Mouse (Mus musculus) embryo, embryonic 9.5 days (tissue): ENCODE measurements at regions not wholly inside any gene's neighbourhood (a gene's known extent, or its start where the extent isn't known, plus 50 kb on each side); places are given as distances from the start of the nearest gene placed in this dataset.

Experiments used
- DNase-seq: peaks from one replicate; pipeline ENCODE4 v3.0.0-alpha.2; 2017; ENCODE audit errors: extremely low spot score

DNA sequence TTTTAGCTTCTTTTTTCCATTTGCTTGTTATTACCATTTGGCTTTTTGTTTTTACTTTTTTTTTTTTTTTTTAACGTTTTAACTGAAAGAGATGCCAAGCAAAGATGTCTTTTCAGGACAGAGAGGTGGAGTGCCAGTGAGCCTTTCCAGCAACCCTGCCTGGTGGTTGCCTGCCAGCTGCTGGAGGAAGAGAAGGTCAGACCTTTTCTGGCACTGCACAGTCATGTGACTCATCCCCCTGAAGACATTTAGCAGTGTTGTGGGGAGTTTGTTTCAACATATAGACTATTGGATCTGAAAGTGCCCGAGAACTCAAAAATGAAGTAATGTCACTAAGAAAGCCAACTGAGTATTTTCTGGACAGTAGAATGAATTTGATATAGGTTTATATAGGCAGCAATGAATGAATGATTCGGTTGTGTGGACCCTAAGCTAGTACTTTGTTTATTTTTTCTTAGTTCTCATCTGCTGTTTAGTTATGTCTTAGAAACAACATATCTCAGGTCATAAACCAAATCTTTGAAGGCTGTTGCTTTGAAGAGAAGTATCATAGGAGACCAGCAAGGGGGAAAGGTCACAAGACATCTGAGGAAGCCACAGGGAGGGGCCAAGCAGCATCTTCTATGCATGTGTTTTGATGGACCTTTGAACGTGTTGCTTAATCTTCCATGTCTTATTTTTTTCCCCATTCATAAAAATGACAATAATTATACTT, 604.2 kb downstream of the Ptprc start:
- DNase-seq: no peak

DNA sequence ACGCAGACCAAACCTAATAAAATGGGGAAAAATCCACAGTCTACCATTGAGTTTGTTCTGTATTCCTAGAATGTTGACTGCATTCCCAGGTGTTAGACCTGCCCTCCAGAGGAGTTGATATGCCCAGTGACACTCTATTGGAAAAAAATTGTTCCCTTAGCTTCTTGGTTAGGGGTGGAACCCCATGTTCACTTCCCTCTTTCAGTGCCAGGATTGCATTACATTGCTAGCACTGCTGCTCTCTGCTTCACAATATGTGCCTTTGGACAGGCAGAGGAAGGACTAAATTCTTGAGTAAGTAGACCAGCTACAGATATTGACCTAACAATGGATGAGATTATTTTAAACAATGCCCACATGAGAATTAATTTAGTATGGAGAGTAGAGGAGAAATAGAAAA, 607.3 kb upstream of the Nr5a2 start:
- DNase-seq: no peak

DNA sequence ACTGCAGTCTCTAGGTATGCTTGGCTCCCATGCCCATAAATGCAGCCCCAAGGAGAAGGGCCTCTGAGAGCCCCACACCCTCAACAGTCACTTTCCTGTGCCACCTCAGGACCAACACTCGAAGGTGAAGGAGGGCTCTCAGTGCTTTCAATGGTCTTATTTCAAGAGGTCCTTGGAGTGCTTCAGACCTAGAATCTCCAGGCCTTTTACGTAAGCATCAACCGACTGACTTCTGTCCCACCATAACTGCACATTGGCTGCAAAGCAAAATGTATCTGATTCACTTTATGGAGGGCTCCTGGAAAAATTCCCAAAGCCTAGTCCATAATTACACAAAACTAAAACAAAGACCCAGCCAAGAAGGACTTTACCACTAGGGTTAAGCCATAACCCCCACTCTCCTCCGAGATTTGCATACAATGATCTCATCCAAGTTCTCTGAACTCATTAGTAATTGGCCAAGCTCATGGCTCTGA, 605.4 kb upstream of the Nr5a2 start:
- no peak for DNase-seq

DNA sequence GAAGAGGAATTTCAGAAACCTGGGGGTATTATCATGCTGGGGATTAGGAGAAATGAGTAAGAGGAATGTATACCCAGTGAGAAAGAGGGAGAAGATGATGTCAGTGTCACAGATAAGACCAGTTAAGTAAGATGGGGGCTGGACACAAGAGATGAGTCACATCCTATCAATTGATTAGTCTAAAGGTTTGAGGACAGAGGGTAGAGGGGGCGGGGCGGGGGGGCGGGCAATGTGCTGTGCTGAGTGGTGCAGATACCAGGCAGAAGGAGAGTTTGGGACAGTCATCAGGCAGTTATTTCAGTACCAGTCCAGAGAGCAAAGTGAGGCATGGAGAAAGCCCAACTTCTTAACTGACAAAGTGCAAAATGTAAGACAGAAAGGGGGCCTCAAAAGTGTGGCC, 601.4 kb upstream of the Nr5a2 start:
- no peak for DNase-seq

DNA sequence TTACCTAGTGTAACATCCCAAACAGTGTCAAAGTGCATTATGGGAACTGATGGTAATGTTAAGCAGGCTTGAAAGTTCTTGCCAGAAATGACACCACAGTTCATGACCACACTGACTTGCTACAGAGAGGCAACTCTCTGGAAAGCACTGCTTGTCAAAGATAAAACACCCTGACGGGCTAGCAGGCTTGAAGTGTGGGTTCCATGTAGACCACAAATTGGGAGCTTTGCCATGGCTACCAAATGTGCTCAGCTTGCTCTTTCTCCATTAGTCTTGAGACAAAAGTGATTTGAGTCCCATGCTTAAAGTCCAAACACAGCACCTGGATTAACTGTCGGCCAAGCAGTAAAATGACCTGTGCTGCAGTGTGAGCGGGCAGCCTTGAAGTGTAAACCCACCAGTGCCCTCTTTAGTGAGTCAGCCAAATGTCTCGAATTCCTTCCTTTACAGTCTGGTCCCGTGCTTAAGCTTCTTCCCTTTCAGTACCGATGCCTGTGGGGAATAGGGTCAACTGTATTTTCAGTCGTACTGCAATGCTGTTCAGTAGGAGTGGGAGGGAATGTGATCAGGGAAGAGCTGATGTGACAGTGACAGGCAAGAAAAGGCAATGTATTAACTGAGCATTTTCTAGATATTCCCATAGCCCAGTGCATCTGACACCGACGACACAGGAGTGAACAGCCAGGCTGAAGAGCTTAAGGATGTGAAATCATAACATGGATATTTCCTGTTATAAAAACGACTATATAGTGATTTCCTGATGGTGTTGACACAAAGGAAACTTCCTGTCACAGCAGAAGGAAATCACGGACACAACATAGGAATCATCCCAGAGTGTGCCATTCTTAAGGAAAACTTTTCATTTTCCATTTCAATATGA, 600.4 kb upstream of the Nr5a2 start:
- no peak for DNase-seq

DNA sequence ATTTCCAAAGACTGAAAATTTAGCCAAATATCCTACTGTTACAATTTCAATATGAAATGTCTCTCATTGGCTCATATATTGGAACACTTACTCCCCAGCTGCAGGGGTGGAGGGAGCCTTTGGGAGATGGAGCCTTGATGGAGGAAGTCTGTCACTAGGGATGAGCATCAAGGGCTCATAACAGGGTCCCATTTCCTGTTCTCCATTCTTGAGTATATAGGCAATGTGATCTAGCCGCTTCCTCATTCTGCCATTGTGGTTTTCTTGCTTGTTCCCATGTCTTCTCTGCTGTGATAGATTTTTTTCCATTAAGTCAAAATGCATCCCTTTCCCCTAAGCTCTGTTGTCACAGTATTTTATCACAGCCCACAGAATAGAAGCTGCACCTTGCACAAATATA, 589.4 kb upstream of the Nr5a2 start:
- DNase-seq: no peak

DNA sequence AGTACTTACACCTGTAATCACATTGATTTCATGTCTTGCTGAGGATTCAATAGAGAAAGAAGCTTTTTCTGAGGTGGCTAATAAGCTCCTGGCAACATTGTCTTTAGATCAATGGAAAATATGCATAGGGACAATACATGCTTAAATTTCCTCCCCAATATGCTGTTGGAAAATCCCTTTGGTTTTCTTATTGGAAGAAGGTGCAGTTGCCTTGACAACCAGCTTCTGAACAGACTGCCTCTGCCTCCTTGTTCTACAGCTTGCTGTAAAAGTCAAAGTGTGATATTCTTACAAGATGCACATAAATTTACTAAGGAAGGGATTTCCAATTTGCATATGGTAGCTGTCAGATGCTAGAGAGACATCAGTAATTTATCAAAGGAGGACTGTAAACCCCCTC, 585.4 kb upstream of the Nr5a2 start:
- no peak for DNase-seq

DNA sequence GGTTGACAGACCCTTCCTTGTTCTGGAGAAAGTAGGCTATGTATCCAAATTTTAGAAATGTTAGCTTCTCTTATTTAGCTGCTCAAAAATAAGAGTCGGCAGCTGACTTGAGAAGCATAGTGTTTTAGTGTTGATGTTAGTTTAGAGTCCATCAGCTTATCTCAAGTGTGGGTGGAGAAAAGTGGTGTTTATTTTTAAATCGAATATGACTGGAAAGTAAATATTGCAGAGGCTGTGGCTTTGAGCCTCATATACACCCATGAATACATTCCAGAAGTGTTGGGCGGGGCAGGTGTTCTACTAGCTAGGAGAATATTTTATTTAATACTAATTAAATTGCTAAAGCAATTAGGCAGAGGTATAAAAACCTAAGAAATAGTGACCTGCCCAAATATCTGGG, 583.6 kb upstream of the Nr5a2 start:
- no peak for DNase-seq

DNA sequence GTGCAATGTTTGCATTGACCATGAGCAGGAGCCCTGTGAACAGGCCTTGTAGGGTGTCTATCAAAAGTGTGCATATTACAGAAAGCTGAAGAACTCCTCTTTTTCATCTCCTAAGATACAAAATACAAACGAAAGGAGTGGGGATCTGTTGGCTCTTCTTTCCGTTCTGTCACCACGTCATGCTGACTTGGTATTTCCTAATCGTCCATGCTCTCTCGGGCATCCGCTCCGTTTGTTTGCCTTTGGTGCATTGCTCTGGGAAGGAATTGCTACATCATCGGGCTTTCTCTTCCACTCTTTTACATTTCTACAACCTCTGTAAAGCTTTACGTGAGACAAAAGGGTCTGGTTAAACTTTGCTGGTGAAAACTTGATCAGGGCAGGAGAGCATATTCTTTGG, 581.2 kb upstream of the Nr5a2 start:
- no peak for DNase-seq

DNA sequence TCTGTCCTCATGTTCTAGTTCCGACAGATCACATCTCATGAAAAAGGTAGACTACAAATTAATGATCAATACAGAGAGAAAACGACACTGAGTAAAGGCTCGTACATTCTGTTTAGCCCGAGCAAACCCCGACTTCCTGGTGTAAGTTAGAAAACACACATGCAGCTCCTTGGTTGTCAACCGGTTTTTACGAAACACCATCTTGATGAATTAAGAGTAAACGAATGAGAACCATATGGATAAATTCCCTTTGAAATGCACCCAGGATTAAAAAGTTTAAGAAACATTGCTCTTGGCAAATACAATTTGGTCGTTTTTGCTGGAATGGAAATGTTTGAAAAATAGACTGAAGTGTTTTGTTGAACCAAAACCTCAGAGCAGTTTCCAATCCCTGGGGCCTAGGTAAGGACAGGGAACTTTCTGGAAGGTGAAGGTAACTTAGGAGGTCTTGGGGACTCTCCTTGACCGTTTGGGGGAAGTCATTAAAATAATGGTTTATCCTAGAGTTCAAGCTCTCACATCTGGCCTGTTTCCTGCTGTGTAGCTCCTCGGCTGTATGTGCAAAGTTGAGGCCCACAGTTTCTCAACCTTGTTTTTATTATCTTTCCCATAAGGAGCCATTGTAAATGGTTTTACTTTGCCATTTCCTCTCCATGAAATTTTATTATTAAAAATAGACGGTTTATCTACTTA, 579.3 kb upstream of the Nr5a2 start:
- DNase-seq: no peak

DNA sequence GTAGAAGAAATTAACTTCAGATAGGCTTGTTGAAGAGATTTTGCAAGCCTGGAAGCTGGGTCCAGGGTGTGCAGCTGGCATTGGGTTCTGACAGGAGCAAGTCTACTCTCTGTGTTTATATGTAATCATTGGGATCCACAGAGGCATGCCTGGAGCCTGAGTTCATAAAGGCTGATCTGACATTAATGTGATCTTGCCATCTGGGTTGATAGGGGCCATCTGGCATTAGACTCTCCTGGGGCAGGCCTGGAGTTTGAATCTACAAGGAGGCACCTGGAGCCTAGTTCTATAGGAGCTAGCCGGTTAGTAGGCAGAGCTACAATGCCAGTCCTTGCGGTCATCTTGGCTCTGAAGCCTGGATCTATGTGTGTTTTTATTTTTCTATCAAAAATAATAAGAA, 554.5 kb upstream of the Nr5a2 start:
- no peak for DNase-seq

DNA sequence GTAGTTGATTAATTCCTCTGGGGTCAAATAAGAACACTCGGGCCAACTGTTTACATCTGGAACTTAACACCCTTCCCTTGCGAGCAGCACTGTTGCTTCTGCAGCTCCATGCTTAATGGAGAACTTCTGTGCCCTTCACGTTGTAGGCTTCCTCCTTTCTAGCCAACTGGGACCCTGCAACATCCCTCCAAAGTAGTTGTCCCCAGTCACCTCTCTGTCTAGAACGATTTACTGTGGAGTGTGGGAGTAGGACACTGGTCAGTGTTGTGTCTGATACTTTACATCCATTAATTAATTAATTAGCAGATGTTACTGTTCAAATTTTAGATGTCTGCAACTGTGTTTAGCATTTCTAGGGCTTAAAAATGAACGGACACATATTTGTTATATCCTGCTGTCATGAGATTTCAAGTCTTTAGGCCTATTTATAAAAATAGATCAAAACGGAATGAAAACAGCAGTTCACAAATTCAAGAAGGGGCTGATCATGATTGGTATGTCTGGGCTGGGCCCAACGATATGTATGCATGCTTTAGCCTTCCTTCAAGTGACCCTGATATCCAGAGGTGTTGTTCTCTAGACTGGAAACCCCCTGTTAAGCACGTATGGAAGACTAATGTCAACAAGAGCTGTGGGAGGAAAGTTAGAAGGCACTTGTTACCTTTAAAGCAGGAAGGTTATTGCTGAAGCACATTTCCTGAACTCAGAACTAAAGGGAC, 543.6 kb upstream of the Nr5a2 start:
- no peak for DNase-seq

DNA sequence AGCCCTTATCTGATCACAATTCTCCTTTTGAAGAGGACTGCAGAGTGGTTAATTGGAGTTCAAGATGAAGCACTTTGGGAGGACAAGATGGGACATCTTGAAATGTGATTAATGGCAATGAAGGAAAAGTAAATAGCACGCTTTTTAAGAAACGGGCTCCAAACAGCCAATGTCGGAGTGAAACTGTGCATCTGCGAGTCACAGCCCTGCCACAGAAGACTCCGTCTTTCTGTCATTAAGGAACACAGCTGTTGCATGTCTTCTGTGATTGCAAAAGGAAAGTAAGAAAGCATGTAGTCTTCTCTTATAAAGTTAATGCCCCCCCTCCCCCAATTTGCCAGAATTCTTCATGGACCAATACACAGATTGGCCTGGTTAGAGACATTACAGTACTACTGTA, 528.0 kb upstream of the Nr5a2 start:
- no peak for DNase-seq

DNA sequence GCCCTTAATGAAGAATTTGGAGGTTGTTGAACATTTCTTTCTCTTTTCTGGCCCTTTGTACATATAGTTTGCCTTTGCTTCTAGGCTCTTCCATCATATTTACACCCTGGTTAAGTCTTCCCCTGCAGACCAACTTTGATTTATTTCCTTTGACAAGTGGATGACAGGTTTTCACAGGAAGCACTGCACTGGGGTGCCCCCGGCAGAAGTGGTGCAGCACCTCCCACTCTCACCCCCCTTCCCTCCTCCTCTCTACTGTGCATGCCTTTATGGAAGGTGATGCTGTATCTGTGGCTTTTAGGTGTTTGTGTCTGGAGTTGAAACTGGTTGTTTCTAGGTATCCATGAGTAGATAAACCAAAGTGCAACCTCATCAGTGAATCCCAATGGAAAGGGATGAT, 518.2 kb upstream of the Nr5a2 start:
- no peak for DNase-seq

DNA sequence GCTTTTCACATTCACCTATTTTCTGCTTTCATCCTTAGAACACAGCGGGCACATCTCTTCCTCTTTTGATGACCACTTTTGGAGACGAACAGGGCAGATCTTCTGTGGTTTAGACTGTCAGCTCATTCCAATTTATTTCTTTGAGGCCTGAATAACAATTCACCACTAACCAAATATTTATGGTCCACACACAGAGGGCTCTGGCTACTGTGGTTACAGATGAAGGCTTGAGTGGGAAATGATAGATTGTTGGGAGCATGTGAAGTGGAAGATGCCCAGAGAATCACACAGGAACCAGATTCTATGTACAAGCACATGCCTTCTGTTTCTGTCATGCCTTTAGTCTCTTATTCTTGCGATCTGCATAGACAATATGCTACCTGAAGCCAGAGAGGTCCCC, 517.0 kb upstream of the Nr5a2 start:
- DNase-seq: no peak

DNA sequence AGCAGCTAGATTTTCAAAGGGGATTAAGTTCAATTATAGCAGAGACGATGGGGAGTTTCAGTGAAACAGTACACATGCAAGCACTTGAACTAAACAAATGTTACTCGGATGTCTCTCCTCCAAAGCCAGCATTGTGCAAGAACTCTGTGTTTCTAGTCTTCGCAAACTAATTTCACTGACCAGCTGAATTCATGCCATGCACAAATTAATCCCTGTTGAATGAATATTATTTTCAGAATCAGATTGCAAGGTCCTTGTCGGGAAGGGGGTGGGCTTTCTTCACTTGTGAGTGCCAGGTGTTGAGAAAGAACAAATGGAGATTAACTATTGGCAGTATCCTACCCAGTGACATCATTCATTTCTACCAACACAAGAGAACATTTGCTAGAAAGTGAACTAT, 514.6 kb upstream of the Nr5a2 start:
- DNase-seq: no peak

DNA sequence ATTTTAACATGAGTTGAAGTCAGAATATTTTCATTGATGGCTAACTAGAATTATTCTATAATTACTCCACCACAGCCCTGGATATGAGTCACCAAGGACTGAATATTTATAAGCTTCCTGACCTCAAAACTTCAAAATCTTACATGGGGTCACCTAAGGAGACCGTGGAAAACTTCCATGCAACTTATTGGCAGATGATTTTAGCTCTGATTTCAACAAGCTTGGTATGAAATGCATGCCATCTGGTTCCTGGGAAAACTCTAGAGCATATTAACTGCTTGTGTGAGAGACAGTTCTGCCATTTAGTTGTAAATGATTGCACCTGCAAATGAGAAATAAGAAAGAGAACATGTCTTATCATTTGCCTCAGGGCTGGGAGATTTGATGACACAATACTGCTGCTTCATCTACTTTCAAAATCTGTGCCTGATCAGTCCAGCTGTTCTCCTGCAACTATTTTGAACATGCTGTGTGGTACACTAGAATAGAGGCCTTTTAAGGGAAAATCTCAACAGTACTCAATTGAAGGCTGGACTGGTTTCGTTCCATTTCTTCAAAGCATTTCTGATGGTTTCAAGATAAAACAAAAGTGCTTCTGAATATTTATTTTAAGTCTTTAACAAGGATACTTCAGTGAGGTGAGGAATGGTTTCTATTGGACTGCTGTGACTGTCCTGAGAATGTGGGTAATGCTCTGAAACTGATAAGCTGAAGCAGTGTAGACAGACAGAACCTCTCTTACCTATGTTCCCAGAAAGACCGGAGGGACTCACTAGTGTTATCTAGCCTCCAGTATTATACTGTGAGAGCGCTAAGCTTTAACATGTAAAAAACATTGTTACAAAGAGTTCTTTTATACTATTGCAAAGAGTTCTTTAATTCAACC, 513.8 kb upstream of the Nr5a2 start:
- DNase-seq: no peak

DNA sequence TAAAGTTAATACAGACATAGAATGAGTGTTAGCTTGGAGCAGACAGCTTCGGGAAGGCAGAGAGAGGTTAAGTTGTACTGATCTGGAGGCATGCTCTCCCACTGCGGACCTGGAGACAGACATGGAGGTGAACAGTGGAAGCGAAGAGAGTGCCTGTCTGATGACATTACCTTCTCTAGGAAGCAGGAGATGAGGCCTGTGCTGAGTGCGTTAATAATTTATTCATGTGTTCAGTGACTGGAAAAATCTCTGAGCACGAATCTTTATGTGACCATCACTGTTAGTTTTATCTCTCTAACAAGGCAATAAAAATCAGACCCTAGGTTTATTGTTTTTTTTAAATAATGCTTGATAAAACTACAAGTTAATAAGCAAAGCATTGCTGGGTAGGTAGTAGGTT, 504.7 kb upstream of the Nr5a2 start:
- no peak for DNase-seq

DNA sequence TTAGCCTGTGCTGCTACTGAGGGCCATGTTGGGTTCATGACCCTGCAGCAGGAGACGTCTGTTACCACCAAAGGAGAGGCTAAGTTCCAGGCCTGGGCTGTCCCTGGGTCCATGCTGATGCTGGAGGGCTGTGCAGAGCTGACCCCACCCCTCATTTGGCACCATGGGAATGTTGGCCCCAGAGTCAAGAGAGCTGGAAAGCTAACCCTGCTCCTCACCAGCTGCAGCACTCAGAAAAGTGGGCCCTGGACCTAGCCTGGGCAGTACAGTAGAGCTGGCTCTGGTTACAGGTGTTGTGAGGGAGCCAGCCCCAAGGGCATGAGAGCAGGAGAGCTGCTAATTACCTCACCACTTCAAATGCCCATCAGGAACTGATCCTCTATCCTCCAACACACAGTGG, 500.9 kb upstream of the Nr5a2 start:
- no peak for DNase-seq

DNA sequence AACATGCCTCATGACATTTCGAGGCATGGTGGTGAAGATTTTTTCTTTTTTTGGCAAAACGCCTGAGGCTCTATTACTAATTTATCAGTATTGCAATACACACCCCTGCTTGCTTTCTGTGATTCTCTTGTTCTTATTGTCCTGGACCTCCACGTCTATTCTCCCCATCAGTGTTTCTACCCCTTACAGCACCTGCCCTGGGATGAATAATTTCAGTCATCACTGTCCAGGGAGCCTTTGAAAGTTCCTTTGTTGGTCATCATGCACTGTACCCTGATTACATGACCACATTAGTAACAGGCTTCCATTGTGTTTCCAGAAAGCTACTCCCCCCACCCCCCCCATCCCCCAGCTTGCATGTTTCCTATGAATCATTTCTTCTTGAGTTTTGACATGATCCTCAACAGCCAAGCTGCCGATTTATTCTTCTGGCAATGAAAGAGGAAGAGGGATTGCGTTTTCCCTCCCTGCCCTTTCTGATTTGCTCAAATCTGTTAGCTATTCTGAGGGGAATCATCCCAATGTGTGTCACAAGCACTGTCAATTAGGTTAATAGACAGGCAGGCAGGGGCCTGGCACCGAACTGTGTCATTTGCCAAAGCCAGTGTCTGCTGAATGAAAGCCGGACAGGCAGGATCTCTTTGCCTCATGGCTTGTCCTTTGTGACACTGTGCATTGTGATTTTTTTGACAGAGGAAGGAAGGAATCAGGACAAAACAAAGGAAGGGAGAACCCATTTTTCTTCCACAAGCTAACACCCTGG, 493.4 kb upstream of the Nr5a2 start:
- peak; percentile 5 for DNase-seq
